Mouse (Mus musculus) thymus, adult 2 months (tissue): ENCODE data around the gene Rap1gap.

Source experiments
- CTCF ChIP-seq: fragments of 200-500 bp; IDR thresholded peaks from 2 replicates; pipeline ENCODE4 v1.5.1; 2012; ENCODE audit warnings: mild to moderate bottlenecking, control low read depth, low read length, moderate library complexity, borderline replicate concordance; ENCODE audit not compliant: control insufficient read depth, poor library complexity, insufficient read depth; ENCODE audit errors: extremely low read depth
- POLR2A ChIP-seq: fragments of 200-500 bp; IDR thresholded peaks from 2 replicates; pipeline ENCODE4 v1.6.1; 2012; ENCODE audit warnings: mild to moderate bottlenecking, low read length, control low read depth, moderate library complexity; ENCODE audit not compliant: control insufficient read depth, poor library complexity, insufficient read depth; ENCODE audit errors: extremely low read depth

DNA sequence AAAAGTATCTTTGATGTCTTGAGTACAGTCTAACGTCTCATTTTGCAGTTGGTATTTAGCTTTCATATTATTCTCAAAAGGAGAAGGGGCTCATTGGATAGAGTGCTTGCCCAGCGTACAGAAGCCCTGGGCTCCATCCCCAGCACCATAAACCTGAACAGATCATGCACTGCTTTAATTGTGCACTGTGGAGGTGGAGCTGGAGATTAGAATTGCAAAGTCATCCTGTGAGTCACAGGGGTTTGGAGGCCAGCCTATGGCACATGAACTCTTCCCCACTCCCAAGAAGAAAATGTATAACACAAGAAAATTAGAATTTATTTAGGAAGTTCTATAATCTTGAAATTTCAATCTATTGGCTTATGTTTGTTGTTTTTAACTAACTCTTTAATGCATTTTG, 21.1 kb upstream of the Rap1gap start:
- TF ChIP-seq POLR2A: no peak
- no peak for TF ChIP-seq CTCF
